Mouse (Mus musculus) bone marrow macrophage, adult 2 months (primary cell): ENCODE results near the gene Btc. TPM values are rescaled to one million over a fixed set of nuclear protein-coding genes. Genes with fewer than 3 reads are reported as not detected.

Source experiments
- H3K27ac ChIP-seq: 2 replicates; pipeline ENCODE4 v1.5.1; 2012; ENCODE audit warnings: low read depth, low read length; ENCODE audit not compliant: insufficient read depth
- H3K4me1 ChIP-seq: 2 replicates; pipeline ENCODE4 v1.6.1; 2012; ENCODE audit warnings: low read length; ENCODE audit not compliant: control insufficient read depth, insufficient read depth
- H3K4me3 ChIP-seq: 2 replicates; pipeline ENCODE4 v1.5.1; 2012; ENCODE audit warnings: mild to moderate bottlenecking, low read length, moderate library complexity; ENCODE audit not compliant: insufficient read depth
- CTCF ChIP-seq: IDR thresholded peaks from 2 replicates; pipeline ENCODE4 v1.5.1; 2012; ENCODE audit warnings: low read depth, mild to moderate bottlenecking, low read length, moderate library complexity
- POLR2A ChIP-seq: IDR thresholded peaks from 2 replicates; pipeline ENCODE4 v1.6.1; 2012; ENCODE audit warnings: mild to moderate bottlenecking, low read depth, low read length, borderline replicate concordance
- polyA plus RNA-seq: library from polyadenylated mRNA; stranded (reverse); fragments of >200 nt; gene quantifications from 2 replicates; pipeline ENCODE4 v1.2.4, GENCODE M21; 2012; ENCODE audit not compliant: missing spikeins, insufficient read depth, insufficient read length

Gene Btc
- not detected in 2 replicates for polyA plus RNA-seq

GRCm38 (mm10) chr5:91402339-91403211 lies at the start of gene Btc:
Btc (minus strand) TSS chr5:91402994.
- H3K4me1 ChIP-seq: peaks cover 10% of the 10 kb centered on the region
- no peak for TF ChIP-seq POLR2A
- no peak for TF ChIP-seq CTCF
- no peak within 1 kb of the TSS for H3K27ac ChIP-seq
- peak within 1 kb of the TSS; percentile 44 for H3K4me3 ChIP-seq

GRCm38 (mm10) chr5:91444981-91445517 lies 42.3 kb upstream of the Btc start:
- TF ChIP-seq CTCF (no peak), POLR2A (no peak)
- Histone ChIP-seq H3K4me1 (no peaks in the 10 kb centered on the region), H3K4me3 (no peak overlapping the region), H3K27ac (no peak overlapping the region)

- Histone ChIP-seq H3K4me1 (peaks cover 5% of the 10 kb centered on the region), H3K27ac (peak overlapping the region; percentile 31; the same call in 1 of the 2 replicates), H3K4me3 (no peak overlapping the region)
- TF ChIP-seq CTCF (no peak), POLR2A (no peak)
Measured at GRCm38 (mm10) chr5:91436563-91436962, 33.8 kb upstream of the Btc start.

- Histone ChIP-seq H3K27ac (no peak overlapping the region), H3K4me1 (peaks cover 5% of the 10 kb centered on the region), H3K4me3 (no peak overlapping the region)
- no peak for TF ChIP-seq POLR2A
- TF ChIP-seq CTCF: no peak
Measured at GRCm38 (mm10) chr5:91434723-91435658, 32.2 kb upstream of the Btc start.

GRCm38 (mm10) chr5:91428547-91428946 lies 25.8 kb upstream of the Btc start:
- TF ChIP-seq CTCF (no peak), POLR2A (no peak)
- no peaks in the 10 kb centered on the region for H3K4me1 ChIP-seq
- H3K4me3 ChIP-seq: no peak overlapping the region
- no peak overlapping the region for H3K27ac ChIP-seq

GRCm38 (mm10) chr5:91413814-91414213 lies 11.0 kb upstream of the Btc start:
- H3K4me3 ChIP-seq: no peak overlapping the region
- TF ChIP-seq POLR2A (no peak), CTCF (no peak)
- no peaks in the 10 kb centered on the region for H3K4me1 ChIP-seq
- H3K27ac ChIP-seq: no peak overlapping the region

- no peak overlapping the region for H3K27ac ChIP-seq
- H3K4me1 ChIP-seq: peaks cover 10% of the 10 kb centered on the region
- no peak for TF ChIP-seq POLR2A
- H3K4me3 ChIP-seq: no peak overlapping the region
Measured at GRCm38 (mm10) chr5:91404263-91404662, 1.5 kb upstream of the Btc start.

- Histone ChIP-seq H3K27ac (no peak overlapping the region), H3K4me3 (no peak overlapping the region)
- TF ChIP-seq POLR2A (no peak), CTCF (no peak)
Measured at GRCm38 (mm10) chr5:91403281-91403680, 487 bp upstream of the Btc start.

GRCm38 (mm10) chr5:91400493-91401096 lies 2.2 kb downstream of the Btc start:
- Histone ChIP-seq H3K27ac (no peak overlapping the region), H3K4me3 (no peak overlapping the region), H3K4me1 (peaks cover 10% of the 10 kb centered on the region)
- no peak for TF ChIP-seq POLR2A
- TF ChIP-seq CTCF: no peak

More at GRCm38 (mm10) chr5:91403281-91403680, 487 bp upstream of the Btc start:
- peaks cover 10% of the 10 kb centered on the region for H3K4me1 ChIP-seq
